Mouse (Mus musculus) CH12.LX (cell line): ENCODE results near the gene Dhrs1.

ENCODE experiments used
- CTCF ChIP-seq, 2 experiments: IDR thresholded peaks in 1 of 2; conservative IDR thresholded peaks in 1 of 2; 2 replicates each; pipeline ENCODE4 v1.5.1; 2011 to 2012; ENCODE audit warnings: low read depth in 2 of 2, low read length in 2 of 2, improper control_type of control experiment in 1 of 2, inconsistent platforms in 1 of 2, mild to moderate bottlenecking in 1 of 2, moderate library complexity in 1 of 2
- ELF1 ChIP-seq: IDR thresholded peaks from 2 replicates; pipeline ENCODE4 v1.6.1; 2014; ENCODE audit warnings: low read depth, mild to moderate bottlenecking, inconsistent platforms, low read length, improper control_type of control experiment
- EP300 ChIP-seq: IDR thresholded peaks from 2 replicates; pipeline ENCODE4 v1.6.1; 2011; ENCODE audit warnings: low read length, improper control_type of control experiment
- JUN ChIP-seq: IDR thresholded peaks from 2 replicates; pipeline ENCODE4 v1.6.1; 2011; ENCODE audit warnings: low read depth, mild to moderate bottlenecking, low read length, improper control_type of control experiment, moderate library complexity; ENCODE audit not compliant: insufficient read depth
- NRF1 ChIP-seq: IDR thresholded peaks from 2 replicates; pipeline ENCODE4 v1.6.1; 2014; ENCODE audit warnings: low read depth, mild to moderate bottlenecking, inconsistent platforms, low read length, improper control_type of control experiment, moderate library complexity
- POLR2A ChIP-seq: IDR thresholded peaks from 2 replicates; pipeline ENCODE4 v1.6.1; 2011; ENCODE audit warnings: low read depth, mild to moderate bottlenecking, improper control_type of control experiment, low read length
- POLR2AphosphoS2 ChIP-seq: IDR thresholded peaks from 2 replicates; pipeline ENCODE4 v1.6.1; 2011; ENCODE audit warnings: low read depth, low read length, improper control_type of control experiment
- TBP ChIP-seq: conservative IDR thresholded peaks from 2 replicates; pipeline ENCODE4 v1.6.1; 2011; ENCODE audit warnings: low read depth, low read length, improper control_type of control experiment

GRCm38 (mm10) chr14:55711786-55712185 is 33.7 kb downstream of the Dhrs1 start:
- TF ChIP-seq JUN, result no peak
- TF ChIP-seq POLR2AphosphoS2, result no peak
- no peak for TF ChIP-seq CTCF (conservative IDR thresholded peaks at IDR 0.05 in 1 of 2, IDR thresholded peaks at IDR 0.05 in 1 of 2; ENCODE audit: low read depth in 2 of 2, low read length in 2 of 2)
- TF ChIP-seq EP300, result no peak
- TF ChIP-seq NRF1, result no peak
- TF ChIP-seq ELF1, result no peak
- TF ChIP-seq POLR2A, result no peak
- TF ChIP-seq TBP, result no peak
